Mouse (Mus musculus) T-helper 17 cell (primary cell): ENCODE measurements at regions not wholly inside any gene's neighbourhood (a gene's known extent, or its start where the extent isn't known, plus 50 kb on each side); places are given as distances from the start of the nearest gene placed in this dataset.

Experiments
- in situ Hi-C, 2 experiments: fragments of 300-600 bp; cut with MboI, MseI; formaldehyde crosslinking; loops; 1 replicate in 1 of 2; 2 replicates in 1 of 2; pipeline ENCODE4 v1.15.1; 2025; ENCODE audit warnings: high pct_unique_total_duplicates in 2 of 2

DNA sequence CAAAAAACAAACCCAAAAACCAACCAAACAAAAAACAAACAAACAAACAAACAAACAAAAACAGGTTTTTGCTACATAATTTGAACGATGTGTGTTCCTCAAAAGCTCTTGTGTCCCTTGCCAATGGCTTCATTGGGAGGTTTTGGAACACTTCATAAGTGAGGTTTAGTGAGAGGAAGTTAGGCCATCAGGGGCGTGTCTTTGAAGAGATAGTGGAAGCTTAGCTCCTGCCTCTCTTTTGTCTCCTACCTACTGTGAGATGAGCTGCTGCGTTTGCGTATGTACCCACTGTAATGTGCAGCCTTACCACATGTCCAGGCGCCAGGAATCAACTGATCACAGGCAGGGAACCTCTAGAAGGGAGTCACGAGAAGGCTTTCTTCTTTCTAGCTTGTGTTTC lies 107.3 kb upstream of the Slc4a7 start:
- in situ Hi-C loops = loop anchor here in 1 of 2 experiments (5.0 kb wide), 1 partner anchor 38 kb away; no protein-coding TSS in a partner anchor

- in situ Hi-C loops = loop anchor here in 1 of 2 experiments (5.0 kb wide), 1 partner anchor 36 kb away; no protein-coding TSS in a partner anchor
Measured at GRCm38 (mm10) chr14:14596057-14596809, 105.8 kb upstream of the Slc4a7 start.

DNA sequence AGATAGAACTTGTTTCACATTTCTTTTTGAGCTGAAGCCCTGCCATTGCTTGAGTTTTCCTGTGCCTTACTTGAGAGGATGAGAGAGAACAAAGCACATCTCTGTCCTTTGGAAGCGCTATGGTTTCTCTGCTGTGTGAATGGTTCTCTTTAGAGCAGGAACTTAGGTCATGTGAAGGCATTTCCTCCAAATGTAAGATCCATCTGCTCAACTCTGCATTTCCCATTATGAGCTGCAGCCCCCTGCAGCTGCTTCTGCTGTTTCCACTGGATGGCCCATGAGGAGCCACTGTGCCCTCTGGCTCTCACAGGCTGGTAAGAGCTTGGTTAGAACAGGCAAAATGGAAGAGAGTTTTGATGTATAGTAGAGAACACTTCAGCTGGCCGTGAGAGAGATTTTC lies 102.5 kb upstream of the Slc4a7 start:
- in situ Hi-C loops = loop anchor here in 1 of 2 experiments (5.0 kb wide), 1 partner anchor 33 kb away; no protein-coding TSS in a partner anchor

DNA sequence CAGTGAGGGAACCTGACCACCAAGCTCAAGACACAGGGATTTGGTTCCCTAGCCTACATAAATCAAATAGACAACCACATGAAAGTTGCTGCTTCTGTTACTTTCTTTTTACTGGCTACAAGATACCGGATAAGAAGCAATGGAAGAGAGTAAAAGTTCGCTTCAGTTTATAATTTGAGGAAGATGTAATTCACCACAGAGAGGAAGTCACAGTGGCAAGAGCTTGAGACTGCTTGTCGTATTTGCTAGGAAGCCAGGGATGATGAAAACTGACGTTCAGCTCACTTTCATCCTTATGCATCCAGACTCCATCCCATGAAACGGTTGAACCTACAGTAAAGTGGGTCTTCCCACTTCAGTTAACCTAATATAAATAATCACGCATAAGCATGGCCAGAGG lies 102.1 kb upstream of the Slc4a7 start:
- in situ Hi-C loops = loop anchor here (5.0 to 10.0 kb wide), 3 partner anchors 32 to 1185 kb away; no protein-coding TSS in a partner anchor

DNA sequence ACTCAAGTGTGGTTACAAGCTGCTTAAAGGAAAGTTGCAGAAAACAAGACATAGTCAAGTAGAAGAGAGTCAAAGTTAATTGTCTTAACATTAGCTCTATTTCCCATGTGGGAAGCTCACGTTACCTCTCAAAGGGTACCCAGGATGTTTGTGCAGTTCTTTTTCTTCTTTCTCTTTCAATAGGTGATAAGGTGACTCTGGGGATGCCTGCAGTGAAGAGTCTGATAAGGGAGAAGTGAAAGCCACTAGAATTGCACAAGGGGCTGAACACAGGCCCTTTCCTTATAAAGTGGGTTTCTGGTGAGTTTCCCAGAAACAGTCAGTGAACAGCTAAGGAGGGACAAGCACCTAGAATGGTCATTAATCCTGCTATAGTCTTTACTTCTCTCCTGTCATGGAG lies 98.6 kb upstream of the Slc4a7 start:
- in situ Hi-C loops = loop anchor here (10.0 kb wide), 2 partner anchors 111 to 1181 kb away; no protein-coding TSS in a partner anchor

DNA sequence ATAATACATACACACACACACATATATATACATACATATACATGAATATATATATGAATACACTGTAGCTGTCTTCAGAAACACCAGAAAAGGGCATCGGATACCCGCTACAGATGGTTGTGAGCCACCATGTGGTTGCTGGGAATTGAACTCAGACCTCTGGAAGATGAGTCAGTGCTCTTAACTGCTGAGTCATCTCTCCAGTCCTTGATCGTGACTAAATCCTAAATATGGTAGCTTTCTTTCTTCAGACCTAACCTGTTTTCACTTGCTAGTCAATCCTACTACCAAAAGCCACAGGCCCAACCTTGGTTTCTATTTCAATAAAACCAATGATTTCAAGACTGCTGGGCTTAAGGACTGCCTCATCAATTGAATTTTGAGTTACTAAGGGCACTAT lies 95.0 kb upstream of the Slc4a7 start:
- in situ Hi-C loops = loop anchor here (5.0 to 10.0 kb wide), 3 partner anchors 108 to 1178 kb away; partner anchors contain the start of gene Il3ra (in 1 of the 2)

- in situ Hi-C loops = no loop called here
Measured at GRCm38 (mm10) chr14:14612245-14612644, 89.8 kb upstream of the Slc4a7 start.

DNA sequence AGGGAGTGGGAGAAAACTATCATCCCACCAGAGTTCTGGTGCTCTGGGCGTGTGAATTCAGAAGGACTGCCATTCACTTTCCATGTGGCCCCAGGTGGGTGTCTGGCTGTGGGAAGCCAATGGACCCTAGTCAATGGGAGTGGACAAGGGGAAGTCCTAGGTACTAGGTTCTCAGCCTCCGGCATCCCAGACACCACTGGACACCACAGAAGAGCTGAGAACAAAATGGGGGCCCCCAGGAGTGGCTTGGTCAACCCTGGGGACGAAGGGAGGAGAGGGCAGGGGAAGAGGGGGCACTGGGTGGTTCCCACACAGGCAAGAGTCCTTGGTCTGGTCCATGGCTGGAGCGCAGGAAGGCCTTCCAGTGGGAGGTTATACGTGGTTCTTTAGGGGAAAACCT lies 81.8 kb upstream of the Slc4a7 start:
- in situ Hi-C loops = no loop called here

GRCm38 (mm10) chr14:14628673-14629072 lies 73.4 kb upstream of the Slc4a7 start:
- in situ Hi-C loops = loop anchor here in 1 of 2 experiments (25.0 kb wide), 2 partner anchors 566 to 1734 kb away; partner anchors contain the start of gene Top2b

DNA sequence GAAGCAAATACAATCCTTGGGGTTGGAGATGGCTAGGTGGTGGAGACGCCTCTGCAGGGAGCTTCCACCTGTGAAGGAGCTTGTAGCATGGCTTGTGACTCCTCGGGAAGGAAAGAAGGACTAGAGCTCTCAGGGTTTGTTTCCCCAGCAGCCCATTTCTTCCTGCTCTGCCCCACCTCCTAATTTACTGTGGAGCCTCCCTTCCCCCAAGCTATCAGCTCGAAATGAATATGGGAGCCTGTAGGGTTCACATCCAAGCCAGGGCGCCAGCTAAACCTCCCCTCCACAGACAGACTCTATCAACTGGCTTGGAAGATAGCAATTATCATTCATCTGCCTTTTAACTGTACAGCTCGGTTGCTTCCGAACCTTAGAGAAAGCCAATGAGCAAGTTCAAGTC lies 70.3 kb upstream of the Slc4a7 start:
- in situ Hi-C loops = loop anchor here (5.0 to 25.0 kb wide), 6 partner anchors 34 to 1731 kb away; partner anchors contain the start of genes Il3ra (in 1 of the 2) and Top2b (in 1 of the 2)

DNA sequence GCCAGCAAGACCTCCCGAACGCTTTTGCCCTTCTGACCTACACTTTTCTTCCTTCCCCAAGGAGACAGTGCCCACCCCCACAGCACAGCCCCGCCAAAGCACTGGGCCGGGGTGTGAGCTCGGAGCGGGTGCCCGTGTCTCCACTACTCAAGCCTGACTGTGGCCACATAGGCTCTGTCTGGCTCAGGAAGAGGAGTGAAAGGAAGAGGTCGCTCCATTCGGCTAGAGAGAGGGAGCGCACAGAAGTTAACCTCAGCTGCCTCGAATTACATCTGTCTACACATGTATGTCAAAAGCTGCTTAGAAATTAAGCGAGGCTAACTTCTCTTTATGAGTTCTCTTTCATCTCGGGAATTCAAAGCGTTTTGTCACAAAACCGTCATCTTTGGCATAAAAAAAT lies 69.6 kb upstream of the Slc4a7 start:
- in situ Hi-C loops = loop anchor here (5.0 to 25.0 kb wide), 6 partner anchors 35 to 1730 kb away; partner anchors contain the start of genes Il3ra (in 1 of the 2) and Top2b (in 1 of the 2)

GRCm38 (mm10) chr14:14632951-14633931 lies 68.8 kb upstream of the Slc4a7 start:
- in situ Hi-C loops = loop anchor here (5.0 to 25.0 kb wide), 6 partner anchors 36 to 1729 kb away; partner anchors contain the start of genes Il3ra (in 1 of the 2) and Top2b (in 1 of the 2)

DNA sequence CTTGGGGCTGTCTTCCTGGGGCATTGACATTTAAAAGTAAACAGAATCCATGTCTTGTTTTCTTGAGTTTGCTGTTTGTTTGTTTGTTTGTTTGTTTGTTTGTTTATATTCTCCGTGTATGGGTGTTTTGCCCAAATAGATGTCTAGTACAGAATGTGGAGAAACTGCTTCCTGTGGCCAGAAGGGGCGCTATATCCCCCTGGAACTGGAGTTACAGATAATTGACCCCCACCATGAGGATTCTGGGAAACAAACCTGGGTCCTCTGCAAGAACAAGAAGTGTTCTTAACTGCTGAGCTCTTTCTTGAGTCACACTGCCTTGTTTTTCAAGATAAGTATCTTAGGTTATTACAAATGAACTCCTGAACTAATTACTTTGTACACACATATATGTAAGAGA lies 68.1 kb upstream of the Slc4a7 start:
- in situ Hi-C loops = loop anchor here (5.0 to 25.0 kb wide), 6 partner anchors 37 to 1728 kb away; partner anchors contain the start of genes Il3ra (in 1 of the 2) and Top2b (in 1 of the 2)

GRCm38 (mm10) chr14:14639102-14640015 lies 62.7 kb upstream of the Slc4a7 start:
- in situ Hi-C loops = loop anchor here (5.0 to 25.0 kb wide), 6 partner anchors 48 to 1723 kb away; partner anchors contain the start of genes Il3ra (in 1 of the 2) and Top2b (in 1 of the 2)

GRCm38 (mm10) chr14:14640023-14640441 lies 62.0 kb upstream of the Slc4a7 start:
- in situ Hi-C loops = loop anchor here in 1 of 2 experiments (25.0 kb wide), 2 partner anchors 578 to 1722 kb away; partner anchors contain the start of gene Top2b

DNA sequence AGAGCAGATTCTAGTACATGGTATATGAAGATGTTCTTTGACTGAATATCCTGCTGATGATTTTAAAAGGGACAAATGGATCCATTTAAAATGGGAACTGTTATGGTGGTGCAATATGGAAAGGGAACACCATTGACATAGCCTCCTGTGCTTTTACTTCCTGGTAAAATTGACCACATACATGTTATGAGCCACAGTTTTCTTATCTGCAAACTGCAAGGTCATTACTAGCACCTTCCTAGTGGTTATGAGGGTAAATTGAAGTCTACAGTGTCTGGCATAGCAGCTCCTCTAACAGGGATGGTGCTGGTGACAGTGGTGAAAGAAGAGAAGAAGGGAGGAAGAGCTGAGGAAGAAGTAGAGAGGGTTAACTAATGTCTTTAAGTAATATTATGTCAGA lies 61.5 kb upstream of the Slc4a7 start:
- in situ Hi-C loops = loop anchor here in 1 of 2 experiments (25.0 kb wide), 2 partner anchors 578 to 1722 kb away; partner anchors contain the start of gene Top2b

DNA sequence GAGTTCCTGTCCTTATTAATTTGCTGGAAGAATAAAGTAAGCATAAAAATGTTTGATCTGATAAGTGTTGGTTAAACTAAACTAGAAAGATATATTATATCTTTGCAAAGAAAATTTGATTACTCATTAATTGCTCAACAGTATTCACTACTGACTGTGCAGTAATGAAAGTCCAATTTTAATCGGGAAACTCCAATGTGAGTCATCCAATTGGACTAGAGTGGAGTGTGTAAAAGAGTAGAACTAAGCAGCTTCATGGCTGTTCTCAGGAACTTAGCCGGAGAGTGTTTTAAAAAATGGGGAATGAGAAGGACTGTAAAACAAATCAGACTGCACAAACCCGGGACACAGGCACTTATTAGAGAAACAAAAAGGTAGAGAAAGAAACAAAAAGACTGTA lies 58.5 kb upstream of the Slc4a7 start:
- in situ Hi-C loops = loop anchor here in 1 of 2 experiments (25.0 kb wide), 2 partner anchors 581 to 1719 kb away; partner anchors contain the start of gene Top2b

GRCm38 (mm10) chr14:14645084-14645483 lies 57.0 kb upstream of the Slc4a7 start:
- in situ Hi-C loops = loop anchor here in 1 of 2 experiments (25.0 kb wide), 2 partner anchors 583 to 1717 kb away; partner anchors contain the start of gene Top2b
